Mouse (Mus musculus) neural tube, embryonic 11.5 days (tissue): ENCODE results near the gene Polr2i. TPM values are rescaled to one million over a fixed set of nuclear protein-coding genes. Genes with fewer than 3 reads are reported as not detected.

ENCODE experiments used
- ATAC-seq: fragments of 200-750 bp; cut with Nextera tagmentation; 2 replicates; pipeline ENCODE4 v1.8.0; 2017; ENCODE audit warnings: moderate number of reproducible peaks, mild to moderate bottlenecking, moderate TSS enrichment, moderate library complexity; ENCODE audit not compliant: insufficient read depth, low FRiP score, low TSS enrichment
- DNase-seq: peaks from one replicate; pipeline ENCODE4 v3.0.0-alpha.2; 2015; ENCODE audit warnings: low spot score
- H3K27ac ChIP-seq: fragments of 300-500 bp; sonication (generic); 2 replicates; pipeline ENCODE4 v1.5.1; 2014; ENCODE audit warnings: low read depth, mild to moderate bottlenecking, low read length
- H3K27me3 ChIP-seq: fragments of 300-500 bp; sonication (generic); 2 replicates; pipeline ENCODE4 v1.6.1; 2014; ENCODE audit warnings: mild to moderate bottlenecking, low read length, mixed read lengths; ENCODE audit not compliant: control insufficient read depth, insufficient read depth
- H3K36me3 ChIP-seq: fragments of 300-500 bp; sonication (generic); 2 replicates; pipeline ENCODE4 v1.6.1; 2014; ENCODE audit warnings: mild to moderate bottlenecking, low read length, moderate library complexity, mixed read lengths; ENCODE audit not compliant: control insufficient read depth, insufficient read depth
- H3K4me1 ChIP-seq: fragments of 300-500 bp; sonication (generic); 2 replicates; pipeline ENCODE4 v1.6.1; 2014; ENCODE audit warnings: low read length, mixed read lengths; ENCODE audit not compliant: control insufficient read depth, insufficient read depth
- H3K4me2 ChIP-seq: fragments of 300-500 bp; sonication (generic); 2 replicates; pipeline ENCODE4 v1.6.1; 2014; ENCODE audit warnings: low read depth, mild to moderate bottlenecking, moderate library complexity
- H3K4me3 ChIP-seq: fragments of 300-500 bp; sonication (generic); 2 replicates; pipeline ENCODE4 v1.5.1; 2014; ENCODE audit warnings: low read depth, low read length
- H3K9ac ChIP-seq: fragments of 300-500 bp; sonication (generic); 2 replicates; pipeline ENCODE4 v1.6.1; 2014; ENCODE audit warnings: mild to moderate bottlenecking, low read length
- H3K9me3 ChIP-seq: fragments of 300-500 bp; sonication (generic); 2 replicates; pipeline ENCODE4 v1.6.1; 2016; ENCODE audit warnings: low read length; ENCODE audit not compliant: control insufficient read depth
- WGBS: fragments of 180-500 bp; shearing (Covaris S2); extraction: QIAGEN DNeasy Blood & Tissue Kit; methylation state at CpG from one replicate; pipeline ENCODE4 v1.1.7; 2014; 5-methylcytosine and 5-hydroxymethylcytosine counted together
- polyA plus RNA-seq: library from polyadenylated mRNA; unstranded; fragments of >200 nt; fragmentation: Nextera tagmentation; extraction: Ambion mirVana; gene quantifications from 2 replicates; pipeline ENCODE4 v1.2.1, GENCODE M21; 2014

Gene Polr2i
- polyA plus RNA-seq, 1 experiment from 2014 or later, result 179 TPM

DNA sequence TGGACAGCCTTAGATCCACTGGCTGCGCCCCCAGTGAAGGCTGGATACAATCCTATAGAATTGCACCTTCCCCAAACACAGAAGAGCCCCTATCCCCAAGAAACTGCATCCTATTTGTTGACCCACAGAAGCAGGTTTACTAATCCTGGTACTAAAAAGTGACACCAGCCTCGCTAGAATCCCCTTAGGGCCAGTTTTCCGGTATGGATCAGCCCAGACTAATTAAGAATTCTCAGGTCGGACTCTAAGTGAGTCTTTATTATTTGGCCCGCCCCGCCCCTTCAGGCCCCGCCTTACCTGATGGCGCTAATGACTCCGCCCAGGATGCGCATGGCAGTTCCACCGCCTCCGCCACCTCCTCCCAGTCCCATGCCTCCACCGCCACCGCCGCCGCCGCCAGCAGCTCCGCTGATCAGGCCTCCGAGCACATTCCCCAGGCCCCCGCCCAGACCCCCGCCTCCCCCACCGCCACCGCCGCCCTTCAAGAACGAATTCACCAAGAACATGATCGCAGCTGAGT lies 38.1 kb upstream of the Polr2i start:
- Histone ChIP-seq H3K4me2 (peak overlapping the region; percentile 81), H3K36me3 (0 out of 2 replicates have a peak, but pooled peaks cover 5% of the 10 kb centered on the region), H3K9me3 (no peaks in the 10 kb centered on the region), H3K9ac (peak overlapping the region; percentile 64), H3K27ac (0 out of 2 replicates have a peak overlapping the region, but pooled peaks have one; percentile 14), H3K4me3 (peak overlapping the region; percentile 66), H3K27me3 (no peaks in the 10 kb centered on the region), H3K4me1 (peaks cover 7% of the 10 kb centered on the region)
- peak; percentile 65 for DNase-seq
- 0 out of 2 replicates have a peak, but pooled peaks have one; percentile 37 for ATAC-seq
- WGBS, result under 1% methylated on average over 22 of the region's 26 CpGs

DNA sequence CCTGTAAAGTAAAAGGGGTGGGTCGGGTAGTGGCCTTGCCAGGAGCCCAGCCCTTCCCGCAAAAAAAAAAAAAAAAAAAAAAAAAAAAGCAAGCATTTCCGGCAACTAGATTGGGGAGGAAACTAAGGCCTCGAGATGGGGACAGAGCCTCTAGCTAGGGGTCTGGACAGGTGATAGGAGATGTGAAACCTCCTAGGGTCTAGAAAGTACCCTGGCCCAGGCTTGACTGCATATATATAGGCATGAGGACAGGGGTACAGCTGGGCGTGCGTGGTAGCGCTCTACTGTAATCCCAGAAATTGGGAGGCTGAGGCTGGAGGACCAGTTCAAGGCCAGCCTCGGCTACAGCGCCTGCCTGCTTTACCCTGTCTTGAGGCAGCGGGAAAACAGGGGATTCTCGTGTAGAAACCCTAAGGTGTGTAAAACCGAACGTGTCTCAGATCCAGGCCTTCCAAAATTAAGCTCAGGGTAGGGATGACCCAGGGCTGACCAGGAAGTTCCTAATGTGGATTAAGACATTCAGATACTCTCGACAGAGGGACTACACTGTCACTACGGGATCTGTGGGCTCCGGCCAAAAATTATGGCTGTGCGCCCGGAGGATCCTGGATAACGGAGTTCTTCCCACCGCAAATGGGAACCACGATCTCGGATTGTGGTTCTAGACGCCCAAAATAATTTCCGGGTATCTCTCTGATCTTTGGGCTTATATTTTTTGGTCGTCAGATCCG lies 37.5 kb upstream of the Polr2i start:
- whole genome bisulfite sequencing, result under 1% methylated on average over 25 of the region's 26 CpGs
- H3K27ac ChIP-seq, result 0 out of 2 replicates have a peak overlapping the region, but pooled peaks have one; percentile 14
- H3K4me3 ChIP-seq, result peak overlapping the region; percentile 66
- peak overlapping the region; percentile 81 for H3K4me2 ChIP-seq
- no peaks in the 10 kb centered on the region for H3K27me3 ChIP-seq
- ATAC-seq, result peak; percentile 51; the same call in 1 of the 2 replicates
- H3K36me3 ChIP-seq, result no peaks in the 10 kb centered on the region
- peak overlapping the region; percentile 64 for H3K9ac ChIP-seq
- peaks cover 7% of the 10 kb centered on the region for H3K4me1 ChIP-seq
- DNase-seq, result peak; percentile 50
- no peaks in the 10 kb centered on the region for H3K9me3 ChIP-seq

DNA sequence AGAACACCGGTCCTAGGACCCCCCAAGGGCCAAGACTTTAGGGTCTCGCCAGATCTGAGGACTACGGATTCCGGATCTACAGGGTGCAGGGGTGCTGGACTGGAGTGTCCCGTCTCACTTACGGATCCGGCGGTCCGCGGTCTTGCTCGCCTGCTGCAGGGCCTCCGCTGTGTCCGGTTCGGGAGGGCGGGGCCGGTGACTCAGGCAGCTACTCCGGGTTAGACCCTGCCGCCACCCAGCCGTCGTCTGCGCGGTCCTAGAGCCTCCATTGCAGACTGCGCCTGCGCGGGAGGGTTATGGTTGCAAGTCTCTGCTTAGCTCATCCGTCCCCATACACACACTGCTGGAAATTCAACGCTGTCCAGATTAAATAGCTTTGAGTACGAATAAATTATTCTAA lies 36.9 kb upstream of the Polr2i start:
- H3K4me2 ChIP-seq, result peak overlapping the region; percentile 81
- peak; percentile 96 for DNase-seq

DNA sequence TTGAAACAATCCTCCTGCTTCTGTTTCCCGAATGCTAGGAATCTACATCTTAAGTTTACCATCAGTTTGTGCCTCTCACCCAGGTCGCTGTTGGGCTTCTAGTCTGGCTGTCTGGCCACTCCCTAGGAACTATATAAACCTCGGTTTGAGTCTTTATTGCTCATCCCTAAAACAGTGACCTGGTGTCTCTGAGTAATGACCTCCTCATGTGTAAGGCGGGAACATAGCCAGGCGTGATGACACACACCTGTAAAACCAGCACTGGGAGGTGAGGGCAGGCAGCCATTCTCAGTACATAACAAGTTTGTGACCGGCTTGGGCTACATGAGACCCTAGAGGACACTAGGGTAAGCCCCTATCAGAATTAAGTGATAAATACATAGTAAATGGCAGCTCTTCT lies 36.3 kb upstream of the Polr2i start:
- Histone ChIP-seq H3K27me3 (no peaks in the 10 kb centered on the region), H3K4me1 (peaks cover 7% of the 10 kb centered on the region), H3K27ac (no peak overlapping the region), H3K9ac (no peak overlapping the region), H3K4me2 (no peak overlapping the region), H3K9me3 (no peaks in the 10 kb centered on the region), H3K36me3 (no peaks in the 10 kb centered on the region), H3K4me3 (no peak overlapping the region)
- 72% methylated on average over 6 of the region's 6 CpGs for WGBS
- ATAC-seq (no peak), DNase-seq (no peak)

More for the DNA sequence above, 36.9 kb upstream of the Polr2i start:
- Histone ChIP-seq H3K4me1 (peaks cover 7% of the 10 kb centered on the region), H3K27me3 (no peaks in the 10 kb centered on the region), H3K36me3 (no peaks in the 10 kb centered on the region), H3K27ac (no peak overlapping the region), H3K9ac (peak overlapping the region; percentile 64), H3K4me3 (peak overlapping the region; percentile 66), H3K9me3 (no peaks in the 10 kb centered on the region)
- ATAC-seq, result peak; percentile 85
- under 1% methylated on average over 28 of the region's 28 CpGs for WGBS

DNA sequence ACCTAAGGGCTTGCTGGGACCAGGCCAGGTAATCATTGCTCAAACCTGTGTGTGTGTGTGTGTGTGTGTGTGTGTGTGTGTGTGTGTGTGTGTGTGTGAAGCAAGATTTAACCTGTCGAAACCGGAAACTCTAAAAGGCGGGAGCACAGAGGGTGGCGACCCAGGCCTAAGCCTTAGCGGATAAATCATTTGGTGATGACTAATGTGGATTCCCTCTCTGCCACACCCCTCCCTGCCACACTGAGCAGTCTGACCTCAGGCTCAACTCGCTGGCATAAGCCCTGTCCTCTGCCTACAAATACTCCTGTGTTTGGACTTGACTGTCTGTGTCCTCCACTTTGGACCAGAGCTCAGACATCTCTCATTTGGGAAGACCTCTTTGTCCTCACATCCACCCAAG lies 35.6 kb upstream of the Polr2i start:
- no peaks in the 10 kb centered on the region for H3K9me3 ChIP-seq
- no peak overlapping the region for H3K4me3 ChIP-seq
- H3K4me1 ChIP-seq, result peaks cover 7% of the 10 kb centered on the region
- ATAC-seq, result no peak
- H3K9ac ChIP-seq, result no peak overlapping the region
- WGBS, result 88% methylated on average over 6 of the region's 6 CpGs
- H3K27ac ChIP-seq, result no peak overlapping the region
- H3K36me3 ChIP-seq, result no peaks in the 10 kb centered on the region
- H3K4me2 ChIP-seq, result no peak overlapping the region
- DNase-seq, result no peak
- H3K27me3 ChIP-seq, result no peaks in the 10 kb centered on the region

DNA sequence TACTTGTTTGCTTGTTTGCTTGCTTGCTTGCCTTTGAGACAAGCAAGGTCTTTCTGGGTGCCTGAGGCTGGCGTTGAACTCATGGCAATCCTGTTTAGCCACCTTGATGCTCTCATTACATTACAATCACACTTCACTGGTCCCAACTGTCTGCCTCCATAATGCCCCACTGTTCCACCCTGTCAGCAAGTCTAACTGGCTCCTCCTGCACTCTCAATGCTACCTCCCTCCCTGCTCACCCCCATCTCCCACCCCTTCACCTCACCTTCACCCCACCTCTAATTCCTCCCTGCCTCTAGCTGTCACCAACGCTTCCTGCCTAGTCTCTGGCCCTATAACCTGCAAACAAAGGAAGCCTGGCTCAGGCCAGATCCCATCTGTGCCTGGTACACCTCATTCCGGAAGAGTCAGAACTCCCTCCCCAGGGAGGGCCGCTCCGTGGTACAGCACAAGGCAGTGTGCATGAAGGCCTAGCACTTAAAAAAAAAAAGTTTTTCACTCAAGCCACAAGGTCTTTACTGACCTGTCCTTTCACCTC lies 34.1 kb upstream of the Polr2i start:
- no peak for ATAC-seq
- Histone ChIP-seq H3K4me1 (peaks cover 7% of the 10 kb centered on the region), H3K9ac (no peak overlapping the region), H3K4me3 (no peak overlapping the region), H3K9me3 (no peaks in the 10 kb centered on the region), H3K36me3 (no peaks in the 10 kb centered on the region), H3K4me2 (no peak overlapping the region), H3K27me3 (no peaks in the 10 kb centered on the region), H3K27ac (no peak overlapping the region)
- WGBS, result 68% methylated on average over 5 of the region's 5 CpGs
- no peak for DNase-seq

DNA sequence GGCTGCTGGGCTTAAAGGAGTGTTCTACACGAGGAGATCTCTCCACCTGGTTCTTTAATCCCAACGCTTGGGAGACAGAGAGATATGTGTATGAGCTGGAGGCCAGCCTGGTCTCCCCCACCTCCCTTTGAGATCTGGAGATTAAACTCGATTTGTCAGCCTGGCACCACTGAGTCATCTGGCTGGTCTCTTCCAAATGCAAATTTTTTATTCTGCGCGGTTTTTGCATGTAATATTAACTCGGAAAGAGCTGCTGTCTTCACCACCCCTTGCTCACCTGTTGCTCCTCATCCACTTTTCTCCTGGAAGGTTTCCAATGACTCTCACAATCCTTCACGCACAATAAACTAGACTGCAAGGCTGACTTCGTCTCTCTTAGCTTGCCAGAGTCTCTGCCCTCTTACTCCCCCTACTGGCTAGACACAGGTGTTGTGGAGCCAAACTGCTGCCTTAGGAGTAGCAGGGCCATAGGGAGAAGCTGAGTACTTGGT lies 33.2 kb upstream of the Polr2i start, which contains the start of gene Capns1:
TSS of gene Capns1 (minus strand) at position 331 of the 491 bp plus-strand sequence.
- peak; percentile 78 for DNase-seq
- Histone ChIP-seq H3K27me3 (no peaks in the 10 kb centered on the region), H3K4me3 (no peak within 1 kb of the TSS), H3K27ac (no peak within 1 kb of the TSS), H3K9ac (no peak within 1 kb of the TSS), H3K36me3 (no peaks in the 10 kb centered on the region), H3K4me1 (0 out of 2 replicates have a peak, but pooled peaks cover under 1% of the 10 kb centered on the region), H3K9me3 (no peaks in the 10 kb centered on the region), H3K4me2 (no peak within 1 kb of the TSS)
- 12% methylated on average over 8 of the region's 8 CpGs for WGBS
- ATAC-seq, result no peak

DNA sequence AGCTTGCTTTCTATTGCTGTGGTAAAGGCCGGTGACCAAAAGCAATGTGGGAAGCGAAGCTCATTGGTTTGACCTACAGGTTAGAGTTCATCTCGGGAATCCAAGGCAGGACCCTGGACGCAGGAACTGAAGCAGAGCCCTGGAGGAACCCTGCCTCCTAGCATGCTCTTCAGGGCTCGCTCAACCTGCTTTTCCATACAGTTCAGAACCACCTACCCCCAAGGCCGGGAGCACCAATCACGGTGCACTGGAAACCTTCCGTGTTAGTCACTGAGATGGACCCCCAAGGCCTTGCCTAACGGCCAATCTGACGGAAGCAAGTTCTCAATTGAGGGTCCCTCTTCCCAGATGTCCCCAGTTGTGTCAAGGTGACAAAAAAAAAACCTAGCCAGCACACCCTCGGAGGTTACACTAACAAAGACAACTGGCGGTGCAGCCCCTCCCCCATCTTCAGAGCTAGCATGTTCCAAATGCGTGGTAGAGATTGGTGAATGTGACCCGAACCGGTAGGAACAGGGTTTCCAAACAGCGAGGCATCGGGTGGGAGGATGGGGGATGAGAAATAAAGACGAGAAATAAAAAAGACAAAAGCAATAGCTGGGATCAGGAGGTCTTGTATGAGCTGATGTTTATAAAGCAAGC lies 32.1 kb upstream of the Polr2i start:
- Histone ChIP-seq H3K4me2 (no peak overlapping the region), H3K27ac (no peak overlapping the region), H3K27me3 (no peaks in the 10 kb centered on the region), H3K4me3 (no peak overlapping the region), H3K9me3 (no peaks in the 10 kb centered on the region), H3K36me3 (no peaks in the 10 kb centered on the region), H3K4me1 (no peaks in the 10 kb centered on the region), H3K9ac (no peak overlapping the region)
- DNase-seq, result no peak
- ATAC-seq, result no peak
- WGBS, result 79% methylated on average over 18 of the region's 18 CpGs
